Mouse (Mus musculus): ENCODE data around the gene 5830411N06Rik.

DNA sequence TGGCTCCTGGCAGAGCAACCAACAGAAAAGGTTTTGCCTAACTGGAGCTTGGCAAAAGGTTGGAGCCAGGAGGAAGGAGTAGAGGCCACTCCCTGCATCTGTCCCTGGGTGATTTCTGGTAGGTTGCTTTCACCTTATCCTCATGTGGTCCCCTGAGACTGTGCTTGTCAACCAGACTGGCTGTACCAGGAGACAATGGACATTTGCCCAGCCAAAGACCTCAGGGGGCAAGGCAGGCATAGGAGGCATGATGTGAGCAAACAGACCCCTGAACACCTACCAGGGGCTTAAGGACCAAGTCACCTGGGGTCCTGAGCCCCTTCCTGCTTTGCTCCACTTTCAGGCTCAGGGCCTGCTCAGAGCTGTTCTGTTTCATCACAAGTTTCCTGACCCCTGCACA lies 41.2 kb upstream of the 5830411N06Rik start, which contains the start of gene Olfr524:
- TF ChIP-seq CTCF (IDR thresholded peaks at IDR 0.05; ENCODE audit: low read depth) (no peak), EP300 (optimal IDR thresholded peaks at IDR 0.05) (no peak)
